Mouse (Mus musculus): ENCODE measurements around the gene Gm10271.

GRCm38 (mm10) chr10:116956483-116957158 lies 15.8 kb downstream of the Gm10271 start:
- no peak for TF ChIP-seq CTCF (IDR thresholded peaks at IDR 0.05; ENCODE audit: insufficient read depth, low read length)
- TF ChIP-seq POLR2A (IDR thresholded peaks at IDR 0.05; ENCODE audit: borderline replicate concordance, extremely low read depth, low read depth, low read length), result no peak

Data from lung, adult 2 months (tissue).